Mouse (Mus musculus): ENCODE results near the gene Pcare.

The Pcare gene

DNA sequence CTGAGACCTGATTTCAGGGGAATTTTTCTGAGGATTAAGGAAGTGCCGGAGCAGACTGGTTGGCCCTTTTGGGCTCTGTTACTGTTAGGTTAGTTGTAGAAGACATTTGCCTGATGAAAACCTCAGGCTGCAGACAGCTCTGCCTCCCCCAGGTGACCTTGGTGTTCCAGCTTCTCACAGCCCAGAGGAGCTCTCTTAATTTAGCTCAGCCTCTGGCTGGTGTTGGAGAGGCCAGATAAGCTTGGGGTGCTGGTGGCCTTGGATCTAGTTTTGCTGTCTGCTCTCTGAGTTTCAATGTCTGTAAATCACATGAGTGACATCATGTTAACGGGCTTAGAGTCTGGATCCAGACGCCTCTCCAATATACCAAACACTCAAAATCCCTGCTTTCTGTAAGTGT lies 31.7 kb downstream of the Pcare start:
- DNase-seq (ENCODE audit: low spot score) = no peak

DNA sequence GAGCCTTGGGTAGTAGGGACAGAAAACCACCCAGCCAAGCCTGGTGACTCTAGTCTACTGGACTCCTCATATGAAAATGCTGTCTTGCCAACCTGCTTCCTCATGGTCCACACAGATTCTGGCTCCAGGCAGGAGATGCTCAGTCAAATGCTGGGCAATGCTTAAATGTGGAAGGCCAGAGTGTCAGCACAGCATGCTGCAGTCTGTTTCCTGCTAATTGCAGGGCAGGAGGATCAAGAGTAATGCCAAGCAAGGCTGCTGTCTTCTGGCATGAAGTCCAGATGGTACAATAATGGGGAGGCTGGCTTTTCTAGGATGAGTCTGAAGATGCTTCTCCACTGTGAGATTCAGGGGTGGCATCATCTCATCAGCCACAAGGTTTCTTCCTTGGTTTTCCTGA lies 32.3 kb downstream of the Pcare start:
- DNase-seq (ENCODE audit: low spot score) = no peak

DNA sequence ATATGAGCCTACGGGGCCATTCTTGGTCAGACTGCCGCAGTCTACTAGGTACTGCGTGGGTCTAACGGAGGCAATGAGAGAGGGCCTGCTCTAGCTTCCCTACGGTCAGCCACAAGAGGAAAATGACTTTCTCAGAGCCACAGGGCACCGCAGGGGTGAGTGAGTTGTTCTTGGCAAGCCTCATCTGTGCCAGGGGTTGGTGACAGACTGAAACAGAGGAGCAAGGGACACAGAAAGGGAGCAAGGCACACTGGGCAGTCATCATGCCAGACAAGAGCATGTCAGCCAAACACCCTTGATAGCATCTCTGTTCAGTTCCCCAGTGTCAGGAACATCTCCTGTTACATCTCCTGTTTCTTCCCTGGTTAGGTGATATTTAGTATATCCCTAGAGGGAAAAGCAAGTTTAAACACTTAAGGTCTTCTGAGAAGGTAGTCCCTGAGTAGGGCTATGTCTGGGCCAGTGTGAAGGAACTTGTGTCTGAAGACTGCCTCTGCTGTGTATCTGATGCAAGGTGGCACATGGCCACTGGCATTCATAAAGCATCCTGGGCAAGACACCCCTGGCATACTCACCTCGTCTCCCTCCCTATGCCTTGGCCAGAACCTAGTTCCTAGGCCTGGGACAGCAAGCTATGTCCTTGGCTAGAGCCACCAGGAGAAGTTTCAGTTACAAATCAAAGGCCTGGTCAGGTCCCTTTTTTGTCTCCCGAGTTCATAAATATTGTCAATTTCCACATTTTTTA lies 34.6 kb downstream of the Pcare start:
- DNase-seq (ENCODE audit: low spot score) = no peak

DNA sequence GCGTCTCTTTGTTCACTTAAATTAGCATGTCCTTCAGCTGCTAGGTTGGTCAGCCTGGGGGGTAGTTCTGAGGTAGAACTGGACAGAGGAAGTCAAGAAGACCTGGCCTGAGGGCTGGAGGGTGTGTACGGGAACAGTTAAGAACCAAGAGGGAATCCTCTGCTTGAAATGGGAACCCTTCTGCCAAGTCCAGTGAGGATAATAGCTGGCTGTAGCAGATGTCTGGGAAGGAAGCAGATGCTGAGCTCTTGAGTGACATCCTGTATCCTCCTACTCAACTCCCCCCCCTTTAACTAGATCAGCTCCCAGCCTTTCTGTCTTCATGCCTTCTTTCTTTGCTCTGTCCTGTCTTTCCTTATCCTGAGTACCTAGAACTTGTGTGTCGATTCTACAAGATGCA lies 37.7 kb downstream of the Pcare start:
- no peak for DNase-seq (ENCODE audit: low spot score)

DNA sequence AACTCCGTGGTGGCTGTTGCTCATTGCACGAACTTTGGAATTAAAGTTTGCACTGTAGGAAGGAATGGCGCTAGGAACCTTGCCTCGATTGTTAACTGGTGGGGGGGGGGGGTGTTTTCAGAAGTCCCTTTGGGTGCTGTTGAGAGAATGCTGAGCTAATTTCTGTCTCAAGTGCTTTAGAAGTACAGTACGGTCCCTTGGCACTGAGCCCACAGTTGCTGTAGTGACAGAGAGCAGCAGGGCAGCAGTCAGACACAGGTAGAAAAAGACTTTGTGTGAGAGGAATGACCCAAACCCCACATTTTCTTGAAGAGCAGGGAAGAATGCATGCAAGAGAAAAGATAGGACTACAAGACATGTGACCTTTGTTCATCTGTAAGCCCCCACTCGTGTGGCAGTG lies 40.4 kb downstream of the Pcare start:
- DNase-seq (ENCODE audit: low spot score) = no peak

DNA sequence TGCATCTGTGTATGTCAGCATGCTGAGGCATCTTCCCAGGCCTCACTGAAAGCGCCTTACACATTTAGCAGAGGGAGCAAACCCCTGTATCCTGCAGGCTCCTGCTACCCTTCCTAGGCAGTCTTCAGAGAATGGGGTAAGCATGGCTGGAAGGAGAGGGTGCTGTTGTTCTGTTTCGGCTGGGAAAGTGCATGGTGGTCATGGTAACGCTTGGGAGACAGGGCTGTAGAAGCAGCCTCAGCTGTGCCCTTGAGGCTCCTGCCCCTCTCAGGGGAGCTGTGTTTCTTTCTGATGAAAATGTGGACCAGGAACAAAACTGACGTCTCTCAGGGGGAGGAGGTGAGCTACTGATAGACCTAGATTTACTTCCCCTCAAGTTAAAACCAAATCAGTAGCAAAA lies 45.0 kb downstream of the Pcare start:
- DNase-seq (ENCODE audit: low spot score) = no peak

DNA sequence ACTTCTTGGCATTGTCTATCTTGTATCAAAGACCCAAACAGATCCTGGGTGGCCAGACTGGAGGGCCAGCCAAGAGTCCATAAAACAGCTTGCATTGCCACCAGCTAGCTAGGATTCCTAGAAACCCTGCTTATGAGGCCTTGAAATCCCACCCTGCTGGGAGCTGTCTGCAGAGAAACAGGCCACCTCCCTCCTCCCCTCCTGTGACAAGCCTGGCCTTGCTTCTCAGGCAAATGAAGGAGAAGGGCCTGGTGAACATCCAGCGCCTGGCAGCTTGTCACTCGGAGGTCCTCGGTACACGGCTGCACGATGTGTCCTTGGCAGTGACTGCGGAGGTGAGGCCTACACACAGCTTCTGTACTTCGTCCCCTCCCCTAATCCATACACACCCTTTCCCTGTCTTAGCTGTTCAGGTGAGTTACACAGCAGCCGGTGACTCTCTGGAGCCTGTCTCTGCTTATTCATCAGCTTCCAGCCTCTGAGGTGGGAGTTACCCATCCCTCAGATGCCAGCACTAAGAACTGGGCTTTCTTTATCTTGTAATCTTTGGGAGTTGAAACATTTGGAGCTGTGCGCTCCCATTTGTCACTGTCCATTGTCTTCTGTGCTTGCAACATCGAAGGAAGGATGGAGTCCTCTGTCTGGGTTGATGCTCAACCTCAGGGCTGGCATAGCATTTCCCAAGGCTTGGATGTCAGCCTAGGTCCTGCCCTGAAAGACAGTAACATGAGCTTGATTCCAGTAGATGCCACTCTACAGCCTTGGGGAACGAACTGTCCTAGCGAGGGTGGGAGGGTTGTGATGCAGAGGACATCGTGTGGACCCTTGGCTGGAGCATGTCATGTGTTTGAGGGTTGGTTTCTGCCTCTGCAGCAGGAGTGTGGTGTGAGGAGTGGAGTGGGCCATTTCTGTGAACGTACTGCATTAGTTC lies 46.9 kb downstream of the Pcare start:
- no peak for DNase-seq (ENCODE audit: low spot score)

DNA sequence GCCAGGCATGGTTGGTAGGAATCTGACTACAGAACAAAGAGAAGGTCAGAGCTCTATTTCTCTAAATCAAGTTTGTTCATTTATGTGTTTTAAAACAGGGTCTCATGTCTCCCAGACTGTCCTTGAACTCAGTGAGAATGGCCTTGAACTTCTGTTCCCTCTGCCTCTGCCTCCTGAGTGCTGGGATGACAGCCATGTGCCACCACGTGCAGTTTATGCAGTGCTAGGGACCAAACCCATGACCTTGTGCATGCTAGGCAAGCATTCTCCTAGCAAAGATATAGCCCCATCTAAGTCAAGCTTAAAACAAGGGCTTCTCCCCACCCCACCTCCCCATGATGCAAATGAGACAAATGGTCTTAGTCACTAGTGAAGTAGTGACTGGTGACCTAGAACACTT lies 47.6 kb downstream of the Pcare start:
- no peak for DNase-seq (ENCODE audit: low spot score)

DNA sequence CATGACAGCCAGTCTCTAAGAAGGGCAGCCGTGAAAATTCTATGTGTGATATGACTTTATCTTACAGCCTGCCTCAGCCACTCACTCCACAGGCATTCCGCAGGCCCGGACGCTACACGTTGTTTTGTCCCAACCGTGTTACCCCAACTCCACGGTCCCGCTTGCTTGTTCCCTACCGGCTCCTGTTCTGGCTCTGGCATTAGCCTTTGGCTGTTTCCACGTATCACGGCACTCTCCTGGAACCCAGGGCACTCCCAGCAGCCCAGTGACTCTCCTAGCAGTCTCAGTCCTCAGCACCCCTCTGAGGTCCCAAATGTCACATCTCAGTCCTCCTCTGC lies 54.1 kb downstream of the Pcare start:
- DNase-seq (ENCODE audit: low spot score) = no peak

DNA sequence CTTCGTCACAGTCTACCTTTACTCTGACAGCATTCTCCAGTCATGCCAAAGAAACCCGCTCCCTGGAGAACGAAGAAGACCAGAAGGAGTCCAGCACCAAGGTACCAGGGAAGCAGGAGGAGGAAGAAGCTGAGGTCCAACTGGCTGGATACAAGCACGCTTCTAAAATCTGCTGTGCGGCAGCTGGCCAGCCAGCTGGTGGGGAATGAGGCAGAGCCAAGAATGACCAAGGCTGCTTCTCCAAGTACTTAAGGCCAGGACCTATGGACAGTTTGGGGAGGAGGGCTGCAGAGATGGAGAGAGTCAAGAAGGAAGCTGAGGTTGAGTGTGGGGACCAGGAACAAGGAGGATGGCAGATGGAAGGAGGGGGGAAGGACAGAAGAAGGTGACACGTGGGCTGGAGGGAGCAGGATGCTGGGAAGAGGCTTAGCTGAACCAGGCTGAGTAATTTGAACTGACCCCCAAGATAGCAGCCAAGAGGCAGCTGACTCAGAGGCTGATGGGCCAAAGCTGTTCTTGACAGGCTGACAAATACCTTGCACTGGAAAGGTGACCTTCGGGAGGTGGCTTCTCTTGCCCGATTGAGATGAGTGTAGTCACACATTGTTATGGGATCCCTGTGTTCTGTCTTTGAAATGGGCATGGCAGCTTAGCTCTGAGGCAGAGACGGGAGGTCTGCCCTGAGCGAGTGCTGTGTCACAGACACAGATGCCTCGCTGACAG lies 54.6 kb downstream of the Pcare start:
- DNase-seq (ENCODE audit: low spot score) = no peak

DNA sequence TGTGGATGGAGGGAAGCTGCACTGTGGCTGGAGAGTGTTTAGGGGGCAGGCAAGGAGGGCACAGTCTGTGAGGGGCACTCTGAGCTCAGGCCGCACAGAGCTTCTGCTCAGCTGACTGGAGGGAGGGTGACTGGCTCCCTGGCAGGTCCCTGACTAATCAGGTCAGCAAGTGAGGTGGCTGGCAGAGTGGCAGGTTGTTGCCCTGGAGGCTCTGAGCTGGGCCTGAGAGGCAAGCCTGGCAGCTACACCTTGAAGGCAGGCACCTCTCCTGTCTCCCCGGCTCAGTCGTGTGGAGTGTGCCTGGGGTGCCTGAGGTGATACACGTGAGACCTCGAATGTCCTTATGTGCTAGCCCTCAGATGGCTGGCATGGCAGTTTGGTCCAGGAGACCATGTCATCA lies 56.3 kb downstream of the Pcare start:
- DNase-seq (ENCODE audit: low spot score) = no peak

DNA sequence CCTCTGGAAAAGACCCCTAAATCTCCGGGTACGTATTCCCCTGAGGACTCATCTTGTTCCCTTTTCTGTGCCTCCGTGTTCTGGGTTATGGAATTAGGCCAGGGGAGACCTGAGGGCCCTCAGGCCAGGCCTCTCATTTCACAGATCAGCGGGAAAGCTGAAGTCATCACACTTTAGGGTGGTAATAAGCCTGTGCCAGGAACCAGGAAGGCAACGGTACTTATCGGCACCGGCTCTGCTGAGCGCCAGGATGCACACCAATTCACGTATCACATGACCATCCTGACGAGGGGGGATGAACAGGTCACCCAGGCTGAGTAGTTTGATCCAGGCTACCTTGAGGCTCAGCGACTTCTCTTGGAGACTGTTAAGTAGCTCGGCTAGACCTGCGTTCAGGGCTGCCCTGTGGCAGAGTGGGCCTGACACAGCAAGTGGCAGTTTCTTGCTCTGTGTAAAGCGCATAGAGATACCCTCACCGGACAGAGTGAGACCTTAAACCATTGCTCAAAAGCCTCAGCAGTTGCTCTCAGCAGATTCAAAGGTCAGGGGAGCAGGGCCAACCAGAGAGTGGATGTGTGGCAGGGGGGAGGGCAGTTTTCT lies 56.9 kb downstream of the Pcare start:
- no peak for DNase-seq (ENCODE audit: low spot score)

DNA sequence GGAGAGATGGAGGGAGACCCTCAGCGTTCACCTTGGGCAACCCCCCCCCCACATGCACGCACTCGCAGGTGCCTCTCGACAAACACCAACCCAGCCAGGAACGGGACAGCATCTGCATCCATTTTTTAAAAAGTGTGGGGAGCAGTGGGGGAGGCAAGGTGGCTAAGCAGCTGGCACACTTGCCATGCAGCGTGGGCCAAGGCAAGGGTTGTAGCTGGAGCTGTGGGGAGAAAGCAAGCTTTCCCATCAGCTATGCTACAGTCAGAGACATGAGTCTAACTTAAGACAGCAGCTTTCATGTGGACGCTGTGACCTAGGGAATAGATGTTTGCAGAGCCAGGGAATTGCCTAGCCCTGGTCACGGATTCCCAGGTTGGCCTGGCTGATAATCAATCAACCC lies 57.5 kb downstream of the Pcare start:
- no peak for DNase-seq (ENCODE audit: low spot score)

DNA sequence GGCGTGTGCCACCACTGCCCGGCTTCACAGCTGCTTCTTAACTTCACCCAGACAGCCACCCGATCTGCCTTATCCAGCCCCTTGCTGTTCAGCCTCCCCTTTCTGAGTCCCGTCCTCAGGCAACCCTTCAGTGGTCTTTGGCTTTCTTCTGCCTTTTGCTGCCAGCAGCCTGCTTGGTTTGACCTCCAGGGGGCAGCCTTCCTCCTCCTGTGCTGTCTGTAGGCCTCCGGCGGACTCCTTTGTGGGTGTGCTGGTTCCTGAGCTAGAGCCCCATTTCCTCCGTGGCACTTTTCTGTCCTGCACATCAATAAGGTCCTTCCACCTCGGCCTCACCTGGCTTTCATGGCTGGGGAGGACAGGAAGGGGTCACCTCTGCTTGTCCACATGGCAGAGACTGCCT lies 58.9 kb downstream of the Pcare start:
- DNase-seq (ENCODE audit: low spot score) = peak; percentile 11

Measured in c-Kit-positive CD71-positive TER-119-positive erythroid progenitor cells, embryonic 14.5 days (primary cell).